In the genomic region with DNA sequence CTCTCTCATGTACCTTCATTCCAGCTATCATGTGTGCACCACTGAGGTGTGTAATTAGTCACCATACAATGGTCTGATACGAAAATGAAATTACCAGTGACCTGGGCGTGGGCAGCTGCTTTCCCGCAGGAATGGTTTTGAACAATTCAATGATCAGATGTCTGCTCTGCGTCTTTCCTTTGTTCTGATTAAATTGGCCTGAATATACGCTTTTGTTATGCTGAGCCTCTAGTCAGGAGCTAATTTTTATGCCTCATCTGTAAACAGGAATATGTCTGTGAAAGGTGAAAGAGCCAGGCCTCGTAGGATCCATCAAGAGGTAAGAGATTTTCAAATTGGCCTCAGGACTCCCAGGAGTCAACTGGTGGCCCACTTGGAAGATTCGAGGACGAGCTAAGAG, we compare ENCODE assay signal across 36 mouse cellular contexts. TPM values are rescaled to one million over a fixed set of nuclear protein-coding genes. Genes with fewer than 3 reads are reported as not detected.
"Had no signal": no experiment of that assay in that cellular context is flagged by ENCODE, and none has a peak within 500 bp of the region (broad histone marks: within the 10 kb centered on the region; RNA-seq: fewer than 3 reads in every experiment).

No protein-coding gene starts in this region.

- H3K4me3 ChIP-seq: heart, embryonic 10.5 days; heart, embryonic 12.5 days; heart, embryonic 13.5 days; heart, embryonic 15.5 days; hindbrain, embryonic 10.5 days; hindbrain, embryonic 12.5 days; hindbrain, embryonic 13.5 days; hindbrain, embryonic 15.5 days; intestine, embryonic 15.5 days; kidney, embryonic 15.5 days; layer of hippocampus, adult 2 months had no signal

- H3K4me1 ChIP-seq: heart, embryonic 10.5 days; heart, embryonic 12.5 days; heart, embryonic 13.5 days; heart, embryonic 15.5 days; intestine, embryonic 15.5 days had no signal

- H3K27me3 ChIP-seq: hindbrain, embryonic 12.5 days; hindbrain, embryonic 15.5 days; intestine, embryonic 15.5 days had no signal

- H3K9me3 ChIP-seq: heart, embryonic 10.5 days; heart, embryonic 12.5 days; heart, embryonic 13.5 days; heart, embryonic 15.5 days; hindbrain, embryonic 10.5 days; hindbrain, embryonic 12.5 days; hindbrain, embryonic 13.5 days; hindbrain, embryonic 15.5 days; intestine, embryonic 15.5 days; kidney, embryonic 15.5 days had no signal

- ATAC-seq: hindbrain, embryonic 16.5 days; hindbrain, postnatal 0 days; inflammation-experienced regulatory T-cells, adult 6 months; intestine, embryonic 15.5 days; intestine, embryonic 16.5 days; intestine, postnatal 0 days had no signal

- DNase-seq: heart, postnatal 10 days; heart, postnatal 14 days; heart, postnatal 36 days; heart, postnatal 4 days; kidney, adult 11 months; kidney, adult 18-20 months; kidney, adult 2 months; kidney, adult 8-10 months; kidney, adult 9 months; kidney, postnatal 10 days; kidney, postnatal 14 days; kidney, postnatal 25 days; kidney, postnatal 36 days; kidney, postnatal 4 days; layer of hippocampus, adult 9-11 months; layer of hippocampus, postnatal 36 days had no signal

- H3K4me2 ChIP-seq: heart, embryonic 11.5 days; heart, embryonic 12.5 days; heart, embryonic 13.5 days; heart, embryonic 15.5 days; hindbrain, embryonic 12.5 days; hindbrain, embryonic 13.5 days; hindbrain, embryonic 14.5 days; hindbrain, embryonic 15.5 days; intestine, embryonic 15.5 days; kidney, embryonic 15.5 days had no signal

- H3K27ac ChIP-seq: heart, embryonic 10.5 days; heart, embryonic 13.5 days; heart, embryonic 15.5 days; hindbrain, embryonic 10.5 days; hindbrain, embryonic 12.5 days; hindbrain, embryonic 13.5 days; hindbrain, embryonic 14.5 days; hindbrain, embryonic 15.5 days; hindbrain, postnatal 0 days; intestine, embryonic 15.5 days; kidney, embryonic 15.5 days; kidney, postnatal 0 days; layer of hippocampus, adult 2 months had no signal

- H3K36me3 ChIP-seq: heart, embryonic 10.5 days; heart, embryonic 12.5 days; heart, embryonic 13.5 days; heart, embryonic 15.5 days; hindbrain, embryonic 10.5 days; hindbrain, embryonic 12.5 days; hindbrain, embryonic 13.5 days; hindbrain, embryonic 15.5 days; intestine, embryonic 15.5 days; kidney, embryonic 15.5 days had no signal

- H3K9ac ChIP-seq: heart, embryonic 12.5 days; heart, embryonic 13.5 days; heart, embryonic 15.5 days; hindbrain, embryonic 12.5 days; hindbrain, embryonic 13.5 days; hindbrain, embryonic 14.5 days; hindbrain, embryonic 15.5 days; intestine, embryonic 15.5 days; kidney, embryonic 15.5 days had no signal

RNA-seq across cellular contexts. Expression of a gene that starts 41.1 kb away (rescaled TPM):
- polyA plus RNA-seq: hindbrain, embryonic 11.5 days had no signal
